Mouse (Mus musculus) G1E (cell line): Measurements from ENCODE around the gene Grin2c. TPM values are rescaled to one million over a fixed set of nuclear protein-coding genes. Genes with fewer than 3 reads are reported as not detected.

Experiments
- ATAC-seq: 2 replicates; pipeline ENCODE4 v1.8.0; 2016; ENCODE audit warnings: mild to moderate bottlenecking; ENCODE audit not compliant: insufficient number of reproducible peaks, poor library complexity, low FRiP score, severe bottlenecking; ENCODE audit errors: extremely low read depth
- DNase-seq: peaks from one replicate; pipeline ENCODE4 v3.0.0; 2012; ENCODE audit warnings: low spot score
- H3K27me3 ChIP-seq: 2 replicates; pipeline ENCODE4 v1.6.1; 2012; ENCODE audit warnings: mild to moderate bottlenecking, low read length, inconsistent platforms; ENCODE audit not compliant: insufficient read depth
- H3K36me3 ChIP-seq: replicated peaks from 2 replicates; pipeline ENCODE3; 2012; ENCODE audit warnings: mild to moderate bottlenecking, inconsistent platforms
- H3K4me1 ChIP-seq: 2 replicates; pipeline ENCODE4 v1.6.1; 2012; ENCODE audit warnings: low read depth, low read length, inconsistent platforms, mixed read lengths; ENCODE audit not compliant: insufficient read depth
- H3K4me3 ChIP-seq: 2 replicates; pipeline ENCODE4 v1.5.1; 2012; ENCODE audit warnings: low read depth, mild to moderate bottlenecking, inconsistent platforms, low read length, moderate library complexity, mixed read lengths
- H3K9me3 ChIP-seq: replicated peaks from 2 replicates; pipeline ENCODE4 v1.6.1; 2012; ENCODE audit warnings: inconsistent platforms
- CTCF ChIP-seq: IDR thresholded peaks from 2 replicates; pipeline ENCODE4 v1.5.1; 2012; ENCODE audit warnings: low read depth, low read length, inconsistent platforms, mixed read lengths
- GATA1 ChIP-seq: IDR thresholded peaks from 2 replicates; pipeline ENCODE4 v1.6.1; 2012; ENCODE audit warnings: borderline replicate concordance, low read length, inconsistent platforms, mixed read lengths
- GATA2 ChIP-seq: IDR thresholded peaks from 2 replicates; pipeline ENCODE4 v1.6.1; 2012; ENCODE audit warnings: low read depth, low read length, inconsistent platforms, borderline replicate concordance
- POLR2AphosphoS5 ChIP-seq: IDR thresholded peaks from 2 replicates; pipeline ENCODE4 v1.6.1; 2012; ENCODE audit warnings: low read depth, low read length, inconsistent platforms; ENCODE audit not compliant: insufficient replicate concordance
- TAL1 ChIP-seq: conservative IDR thresholded peaks from 2 replicates; pipeline ENCODE4 v1.6.1; 2012; ENCODE audit warnings: low read depth, low read length, inconsistent platforms, mixed read lengths
- polyA plus RNA-seq: library from polyadenylated mRNA; stranded (reverse); fragments of >175 nt; gene quantifications from 2 replicates; pipeline ENCODE4 v1.2.3, GENCODE M21; 2012
- total RNA-seq, 2 experiments: library from RNA; stranded (forward) in 1 of 2; stranded (reverse) in 1 of 2; fragments of 200-1000 nt in 1 of 2; fragments of >200 nt in 1 of 2; fragmentation: Nextera tagmentation in 1 of 2; gene quantifications; 2 replicates each; pipeline ENCODE4 v1.2.3; 2014 to 2017

Grin2c gene
- total and polyA plus RNA-seq, 3 experiments: 0.53 TPM; not detected in 2

GRCm38 (mm10) chr11:115286201-115286993 is 19.4 kb upstream of the Grin2c start:
- ATAC-seq (no peak), DNase-seq (no peak)
- Histone ChIP-seq H3K27me3 (peaks cover 41% of the 10 kb centered on the region), H3K36me3 (no peaks in the 10 kb centered on the region), H3K9me3 (no peaks in the 10 kb centered on the region), H3K4me1 (peaks cover 3% of the 10 kb centered on the region; the same call in 1 of the 2 replicates), H3K4me3 (no peak overlapping the region)
- no peak for TF ChIP-seq CTCF
- TF ChIP-seq POLR2AphosphoS5: no peak
- TF ChIP-seq GATA1: no peak
- no peak for TF ChIP-seq GATA2
- no peak for TF ChIP-seq TAL1

- H3K27me3 ChIP-seq: peaks cover 36% of the 10 kb centered on the region
- ATAC-seq: no peak
Observed at GRCm38 (mm10) chr11:115285282-115285681, 18.2 kb upstream of the Grin2c start.

DNA sequence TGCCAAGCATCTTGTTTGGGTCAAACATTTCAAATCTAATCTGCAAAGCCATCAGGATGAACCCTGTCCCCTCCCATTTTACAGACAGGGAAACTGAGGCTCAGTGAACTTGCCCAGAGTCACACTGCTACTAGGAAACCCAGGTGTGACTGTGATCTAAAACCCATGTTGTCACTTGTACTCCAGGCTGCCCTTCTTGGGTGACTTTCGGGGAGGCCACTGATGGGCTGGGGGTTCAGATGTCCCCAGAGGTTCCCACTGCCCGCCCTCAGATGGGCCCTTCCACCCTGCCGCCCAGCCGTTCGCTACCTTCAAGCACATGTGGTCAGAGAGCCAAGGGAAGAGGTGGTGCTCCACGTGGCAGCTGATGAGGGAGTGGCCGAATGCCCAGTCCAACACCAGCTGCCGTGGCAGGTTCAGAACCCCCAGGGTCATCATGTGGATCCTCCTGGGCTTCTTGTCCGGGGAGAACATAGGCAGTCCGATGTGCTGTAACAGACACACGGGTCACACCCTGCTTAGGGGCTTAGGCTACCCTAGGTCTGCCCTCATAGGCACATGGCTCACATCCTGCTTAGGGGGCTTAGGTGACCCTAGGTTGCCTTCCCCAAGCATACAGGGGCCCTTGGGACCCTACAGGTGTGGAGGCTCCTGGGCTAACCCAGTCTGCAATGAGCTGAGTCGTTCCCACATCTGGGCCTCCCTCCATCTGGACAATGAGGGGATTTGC is 17.0 kb upstream of the Grin2c start:
- Histone ChIP-seq H3K4me1 (peaks cover 12% of the 10 kb centered on the region; the same call in 1 of the 2 replicates), H3K27me3 (peaks cover 32% of the 10 kb centered on the region), H3K4me3 (no peak overlapping the region), H3K9me3 (no peaks in the 10 kb centered on the region), H3K36me3 (no peaks in the 10 kb centered on the region)
- ATAC-seq (no peak), DNase-seq (no peak)
- no peak for TF ChIP-seq CTCF
- TF ChIP-seq GATA2: no peak
- no peak for TF ChIP-seq TAL1
- no peak for TF ChIP-seq POLR2AphosphoS5

More at GRCm38 (mm10) chr11:115285282-115285681, 18.2 kb upstream of the Grin2c start:
- no peaks in the 10 kb centered on the region for H3K9me3 ChIP-seq
- DNase-seq: no peak
- no peaks in the 10 kb centered on the region for H3K36me3 ChIP-seq
- H3K4me1 ChIP-seq: peaks cover 3% of the 10 kb centered on the region; the same call in 1 of the 2 replicates
- no peak overlapping the region for H3K4me3 ChIP-seq
- no peak for TF ChIP-seq GATA1
- TF ChIP-seq GATA2: no peak
- no peak for TF ChIP-seq CTCF
- TF ChIP-seq POLR2AphosphoS5: no peak
- TF ChIP-seq TAL1: no peak

DNA sequence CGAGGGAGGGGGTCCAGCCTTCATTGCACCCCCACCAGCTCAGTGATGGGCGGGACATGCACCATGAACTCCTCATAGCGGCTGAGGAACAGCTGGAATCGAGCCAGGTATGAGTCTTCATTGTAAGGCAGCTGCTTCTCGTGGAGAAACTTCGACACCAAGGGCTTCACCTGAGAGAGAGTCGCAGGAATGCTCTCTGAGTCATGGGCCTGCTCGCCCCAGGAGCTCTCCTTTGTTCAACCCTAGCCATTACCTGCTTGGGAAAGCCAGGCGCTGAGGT is 16.4 kb upstream of the Grin2c start:
- DNase-seq: no peak
- Histone ChIP-seq H3K9me3 (no peaks in the 10 kb centered on the region), H3K4me3 (no peak overlapping the region), H3K4me1 (peaks cover 17% of the 10 kb centered on the region; the same call in 1 of the 2 replicates), H3K27me3 (peaks cover 32% of the 10 kb centered on the region), H3K36me3 (no peaks in the 10 kb centered on the region)
- TF ChIP-seq GATA1 (no peak), TAL1 (no peak), GATA2 (no peak), POLR2AphosphoS5 (no peak), CTCF (no peak)
- ATAC-seq: no peak

DNA sequence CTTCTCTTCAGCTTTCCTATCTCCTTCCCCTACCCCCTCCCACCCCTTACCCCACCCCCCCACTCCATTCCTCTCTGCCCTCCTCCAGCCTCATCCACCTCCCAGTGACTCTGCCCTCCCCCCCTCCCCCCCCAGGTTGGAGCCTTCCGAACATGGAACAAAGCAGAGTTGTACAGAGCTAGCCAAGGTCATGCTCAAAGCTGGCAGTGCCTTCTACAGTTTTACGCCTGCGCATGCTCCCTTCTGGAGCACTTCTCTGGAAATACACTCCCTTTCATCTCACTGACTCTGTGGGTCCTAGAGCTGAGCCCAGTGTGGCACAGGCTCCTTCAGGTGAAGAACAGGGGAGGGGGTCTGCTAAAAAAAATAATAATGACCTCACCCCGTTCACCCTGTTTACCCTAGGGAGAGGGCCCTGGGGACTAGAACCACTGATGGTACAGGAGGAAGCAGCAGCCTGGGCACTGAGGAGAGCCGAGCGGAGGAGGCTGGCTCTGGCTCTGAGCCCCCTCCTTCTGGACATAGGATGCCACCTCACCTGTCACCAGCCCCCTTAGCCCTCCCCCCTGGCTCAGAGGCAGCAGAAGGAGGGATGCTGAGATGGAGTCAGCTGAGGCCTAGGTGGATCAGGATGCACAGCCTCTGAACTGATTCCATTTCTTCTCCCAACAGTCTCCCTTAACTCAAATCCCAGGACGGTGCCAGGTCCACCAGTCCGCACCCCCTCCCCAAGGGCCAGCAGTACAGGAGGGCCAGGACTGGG is 15.9 kb upstream of the Grin2c start:
- ATAC-seq (no peak), DNase-seq (no peak)
- H3K27me3 ChIP-seq: peaks cover 32% of the 10 kb centered on the region
- TF ChIP-seq TAL1: no peak
- no peak for TF ChIP-seq GATA1
- TF ChIP-seq CTCF: no peak
- TF ChIP-seq GATA2: no peak
- H3K4me1 ChIP-seq: peaks cover 21% of the 10 kb centered on the region
- no peaks in the 10 kb centered on the region for H3K9me3 ChIP-seq
- H3K36me3 ChIP-seq: no peaks in the 10 kb centered on the region
- no peak overlapping the region for H3K4me3 ChIP-seq

- no peak overlapping the region for H3K4me3 ChIP-seq
- no peak for TF ChIP-seq TAL1
- TF ChIP-seq GATA1: no peak
- no peak for TF ChIP-seq CTCF
- no peak for TF ChIP-seq GATA2
- TF ChIP-seq POLR2AphosphoS5: no peak
- no peaks in the 10 kb centered on the region for H3K9me3 ChIP-seq
- no peaks in the 10 kb centered on the region for H3K36me3 ChIP-seq
- peaks cover 21% of the 10 kb centered on the region for H3K4me1 ChIP-seq
- peaks cover 32% of the 10 kb centered on the region for H3K27me3 ChIP-seq
- no peak for ATAC-seq
- DNase-seq: no peak
Observed at GRCm38 (mm10) chr11:115282295-115282694, 15.3 kb upstream of the Grin2c start.
